Mouse (Mus musculus) layer of hippocampus, postnatal 10 days (tissue): Measurements from ENCODE around the gene Borcs5. TPM values are rescaled to one million over a fixed set of nuclear protein-coding genes. Genes with fewer than 3 reads are reported as not detected.

Experiments used
- DNase-seq, 2 experiments: peaks; one replicate each; pipeline ENCODE4 v3.0.0; 2021; ENCODE audit warnings: low spot score in 2 of 2
- total RNA-seq, 2 experiments: library from RNA; stranded (reverse); gene quantifications; 2 replicates each; pipeline ENCODE4 v1.2.3; 2021

Borcs5 gene
- total RNA-seq, 2 experiments from 2014 or later: 25.7 to 26.7 TPM

DNA sequence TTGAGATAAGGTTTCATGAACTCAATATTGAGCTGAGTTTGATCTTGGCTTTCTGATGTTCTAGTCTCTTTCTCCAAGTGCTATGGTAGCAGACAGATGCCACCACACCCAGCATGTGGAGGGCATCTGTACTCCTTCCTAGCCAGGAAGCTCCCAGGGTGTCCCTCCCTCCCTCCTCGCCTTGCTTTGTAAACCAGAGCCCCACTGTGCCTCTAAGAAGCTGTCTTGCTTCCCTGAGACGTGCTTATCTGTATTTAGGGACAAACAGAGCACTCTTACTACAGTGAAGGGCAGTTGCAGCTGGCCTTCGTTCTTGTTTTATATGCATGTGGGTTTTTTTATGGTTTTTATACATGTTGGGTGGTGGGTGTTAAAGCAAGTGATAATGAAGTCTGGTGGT, 74.0 kb downstream of the Borcs5 start:
- DNase-seq: no peak

DNA sequence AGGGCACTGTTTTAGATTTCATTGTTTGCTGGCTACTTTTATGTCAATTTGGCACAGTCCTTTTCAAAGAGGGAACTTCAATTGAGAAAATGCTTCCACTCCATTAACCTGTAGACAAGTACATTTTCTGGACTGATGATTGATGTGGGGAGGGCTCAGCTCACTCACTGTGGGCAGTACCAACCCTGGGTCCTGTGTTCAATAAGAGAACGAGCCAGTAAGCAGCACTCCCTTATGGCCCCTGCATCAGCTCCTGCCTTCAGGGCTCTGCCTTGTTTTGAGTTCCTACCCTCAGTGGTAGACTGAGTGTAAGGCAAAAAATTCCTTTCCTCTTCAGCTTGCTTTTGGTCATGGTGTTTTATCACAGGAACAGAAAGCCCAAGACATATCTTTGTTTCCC, 74.6 kb downstream of the Borcs5 start:
- DNase-seq: no peak

- DNase-seq: no peak
These were observed 76.9 kb downstream of the Borcs5 start for GRCm38 (mm10) chr6:134716168-134716587.

GRCm38 (mm10) chr6:134717886-134718667, 78.8 kb downstream of the Borcs5 start:
- no peak for DNase-seq

DNA sequence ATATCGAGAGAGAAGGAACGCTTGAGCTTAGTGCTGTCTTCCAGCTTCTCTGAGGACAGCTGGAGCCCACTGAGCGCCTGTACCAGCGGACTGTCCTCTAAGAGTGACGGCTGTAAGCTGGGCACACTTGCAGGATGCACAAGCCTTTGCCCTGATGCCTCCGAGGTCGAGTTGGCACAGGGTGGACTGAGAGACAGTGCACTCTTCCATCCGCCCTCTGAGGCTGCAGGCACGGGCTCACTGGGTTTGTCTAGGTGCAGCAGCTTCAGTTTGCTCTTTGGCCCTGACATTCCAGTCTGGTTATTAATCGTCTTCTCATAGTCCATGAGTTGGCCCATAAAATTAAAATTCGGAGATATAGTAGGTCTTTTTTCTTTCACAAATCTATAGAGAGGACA, 79.4 kb downstream of the Borcs5 start:
- DNase-seq: no peak

DNA sequence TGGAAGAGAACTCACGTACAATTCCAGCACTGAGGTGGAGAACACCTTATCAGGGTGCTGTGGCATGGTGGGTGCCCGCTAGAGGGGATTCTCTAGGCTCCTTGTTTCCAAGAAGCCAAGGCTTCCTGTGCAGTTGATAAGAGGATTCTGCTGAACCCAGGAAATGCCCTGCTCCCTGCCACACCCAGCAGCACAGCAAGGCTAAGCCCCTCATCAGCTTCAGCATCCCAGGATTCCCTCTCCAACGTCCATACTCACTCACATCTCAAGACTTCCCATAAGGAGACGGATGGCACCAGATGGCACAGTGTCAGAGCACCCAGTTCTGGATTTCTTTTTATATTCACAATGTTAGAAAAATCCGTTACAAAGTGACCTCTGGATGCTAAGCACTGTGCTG, 79.8 kb downstream of the Borcs5 start:
- no peak for DNase-seq

DNA sequence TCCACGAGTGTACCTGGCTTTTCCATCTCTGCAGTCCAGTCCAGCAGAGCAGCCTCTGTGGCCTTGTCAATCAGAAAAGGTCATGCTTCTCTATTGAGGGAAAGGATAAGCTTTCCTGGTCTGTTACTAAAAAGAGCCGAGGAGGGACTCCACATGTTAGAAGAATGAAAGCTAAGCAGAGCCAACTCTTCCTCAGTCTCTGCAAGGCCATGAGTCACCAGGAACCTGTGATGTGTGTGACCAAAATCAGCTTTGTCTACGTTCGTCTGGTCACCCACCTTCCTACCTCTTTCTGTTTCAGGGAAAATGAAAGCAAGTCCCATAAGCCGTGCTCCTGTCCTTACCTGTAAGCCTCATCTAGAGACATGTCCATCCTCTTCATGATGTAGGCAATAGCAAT, 80.8 kb downstream of the Borcs5 start:
- no peak for DNase-seq

- no peak for DNase-seq
These were observed 82.5 kb downstream of the Borcs5 start for GRCm38 (mm10) chr6:134721729-134722269.

DNA sequence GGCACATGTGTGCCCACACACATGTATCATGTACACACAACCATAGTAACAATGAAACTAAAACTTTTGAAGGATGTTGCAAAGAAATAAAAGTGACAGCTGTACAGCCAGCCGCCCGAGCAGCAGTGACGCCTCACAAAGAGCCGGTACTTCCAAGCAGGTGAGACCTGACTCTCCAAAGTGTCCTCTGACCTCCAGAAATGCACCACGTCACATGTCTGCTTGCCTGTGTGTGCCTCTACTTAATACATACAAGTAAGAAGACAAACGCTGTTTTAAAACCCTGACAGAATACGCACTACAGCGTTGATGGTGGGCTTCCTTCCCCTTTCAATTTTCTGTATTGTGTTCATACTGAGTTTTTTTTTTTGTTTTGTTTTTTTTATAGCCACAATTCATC, 83.6 kb downstream of the Borcs5 start:
- no peak for DNase-seq

GRCm38 (mm10) chr6:134723326-134723725, 84.0 kb downstream of the Borcs5 start:
- DNase-seq: no peak

DNA sequence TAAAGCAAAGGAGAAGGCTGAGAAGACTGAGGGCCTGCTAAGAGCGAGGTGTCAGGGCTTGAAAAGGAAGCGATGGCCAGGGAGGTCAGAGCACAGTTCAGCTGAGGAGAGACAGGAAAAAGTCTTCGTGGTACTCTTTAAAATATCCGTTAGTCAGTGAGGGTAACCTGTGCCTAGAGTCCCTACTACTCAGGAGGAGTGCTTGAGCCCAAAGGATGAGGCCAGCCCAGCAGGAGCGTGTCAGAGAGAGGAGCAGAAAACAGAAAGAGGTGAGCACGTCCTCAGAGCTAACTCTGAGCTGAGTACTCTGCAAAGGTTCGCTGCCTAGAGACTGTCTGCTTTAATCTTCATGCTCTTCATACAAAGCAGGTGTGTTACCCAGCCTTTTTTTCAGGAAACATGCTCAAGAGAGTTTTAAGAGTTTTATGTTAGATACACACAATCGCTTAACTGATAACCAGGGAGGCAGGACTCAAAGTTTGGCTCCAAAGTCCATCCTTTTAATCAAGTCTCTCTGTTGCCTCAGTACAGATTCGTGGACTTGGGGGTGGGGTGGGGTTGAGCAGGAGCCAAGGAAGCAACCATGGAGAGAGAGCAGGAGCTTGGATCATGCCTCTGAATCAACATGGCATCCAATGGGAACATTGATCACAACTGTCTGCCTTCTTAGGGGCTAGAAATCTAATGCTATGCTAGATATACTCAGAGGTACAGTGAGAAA, 84.7 kb downstream of the Borcs5 start:
- no peak for DNase-seq

- no peak for DNase-seq
These were observed 86.1 kb downstream of the Borcs5 start for GRCm38 (mm10) chr6:134725406-134725805.

- DNase-seq: no peak
These were observed 91.7 kb downstream of the Borcs5 start for GRCm38 (mm10) chr6:134730978-134731377.

DNA sequence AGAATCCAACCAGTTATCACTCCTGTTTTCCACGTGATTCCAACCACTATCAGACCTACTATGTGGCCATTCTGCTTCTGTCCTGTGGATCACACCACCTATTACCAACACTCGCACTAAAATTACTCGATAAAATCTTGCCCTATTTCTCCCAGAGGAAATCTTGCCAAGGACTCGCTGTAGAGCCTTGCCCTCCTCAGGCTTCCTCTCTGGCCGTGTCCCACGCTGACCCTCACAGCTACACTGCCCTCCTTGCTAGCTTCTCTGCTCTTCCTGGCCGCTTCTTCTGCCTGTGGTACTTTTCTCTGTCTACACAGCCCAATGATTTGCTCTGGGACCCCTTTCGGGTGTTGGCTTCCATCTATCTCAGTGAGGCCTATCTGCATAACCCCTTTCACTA, 93.5 kb downstream of the Borcs5 start:
- no peak for DNase-seq

DNA sequence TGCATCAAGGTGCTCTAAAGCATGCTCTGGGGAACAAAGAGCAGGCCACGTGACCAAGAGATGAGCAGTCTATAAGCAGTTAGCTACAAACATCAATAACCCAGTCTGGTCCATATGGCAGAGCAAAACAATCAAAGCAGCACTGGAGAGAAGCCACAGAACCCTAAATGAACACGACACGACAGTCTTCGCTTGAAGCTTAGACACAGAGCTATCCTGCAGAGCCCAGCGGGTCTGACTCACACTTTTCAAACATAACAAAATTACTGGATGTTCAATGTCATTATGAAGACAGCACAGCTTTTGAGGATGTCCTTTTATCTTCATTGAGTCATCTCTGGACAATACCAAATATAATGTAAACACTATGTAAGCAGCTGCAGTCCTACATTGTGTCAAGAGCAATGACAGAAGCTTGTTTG, 94.5 kb downstream of the Borcs5 start:
- DNase-seq: no peak

DNA sequence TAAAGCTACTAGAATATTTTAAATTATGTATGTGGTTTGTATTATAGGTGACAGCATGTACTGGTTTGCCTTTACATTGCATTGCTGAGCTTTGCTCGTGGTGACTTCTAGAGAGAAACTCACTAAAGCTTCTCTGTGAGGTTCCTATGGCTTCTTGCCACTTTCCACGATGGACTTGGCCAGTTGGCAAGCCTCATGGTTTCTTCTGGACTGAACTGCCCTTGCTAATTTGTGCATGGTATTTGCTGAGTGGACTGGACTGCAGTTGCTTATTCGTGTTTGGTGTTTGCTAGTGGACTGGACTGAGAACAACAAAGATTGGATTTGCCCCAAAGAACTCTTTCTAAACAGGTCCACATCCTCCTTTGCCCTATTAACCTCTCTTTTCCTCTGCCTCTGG, 97.5 kb downstream of the Borcs5 start:
- DNase-seq: no peak

GRCm38 (mm10) chr6:134743568-134743967, 104.3 kb downstream of the Borcs5 start:
- no peak for DNase-seq

DNA sequence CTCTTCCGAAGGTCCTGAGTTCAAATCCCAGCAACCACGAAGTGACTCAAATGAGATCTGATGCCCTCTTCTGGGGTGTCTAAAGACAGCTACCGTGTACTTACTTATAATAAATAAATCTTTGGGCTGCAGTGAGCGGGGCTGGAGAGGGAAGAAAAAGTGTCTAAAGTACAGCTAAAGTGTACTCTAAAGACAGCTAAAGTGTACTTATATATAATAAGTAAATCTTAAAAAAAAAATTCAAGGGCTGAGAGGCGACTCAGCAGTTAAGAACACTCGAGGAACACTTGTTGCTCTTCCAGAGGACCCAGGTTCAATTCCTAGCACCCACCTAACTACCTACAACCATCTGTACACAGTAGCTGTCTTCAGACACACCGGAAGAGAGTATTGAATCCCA, 106.6 kb downstream of the Borcs5 start:
- DNase-seq: no peak

- DNase-seq: no peak
These were observed 108.8 kb downstream of the Borcs5 start for GRCm38 (mm10) chr6:134748126-134748525.

GRCm38 (mm10) chr6:134751087-134751486, 111.8 kb downstream of the Borcs5 start:
- no peak for DNase-seq

DNA sequence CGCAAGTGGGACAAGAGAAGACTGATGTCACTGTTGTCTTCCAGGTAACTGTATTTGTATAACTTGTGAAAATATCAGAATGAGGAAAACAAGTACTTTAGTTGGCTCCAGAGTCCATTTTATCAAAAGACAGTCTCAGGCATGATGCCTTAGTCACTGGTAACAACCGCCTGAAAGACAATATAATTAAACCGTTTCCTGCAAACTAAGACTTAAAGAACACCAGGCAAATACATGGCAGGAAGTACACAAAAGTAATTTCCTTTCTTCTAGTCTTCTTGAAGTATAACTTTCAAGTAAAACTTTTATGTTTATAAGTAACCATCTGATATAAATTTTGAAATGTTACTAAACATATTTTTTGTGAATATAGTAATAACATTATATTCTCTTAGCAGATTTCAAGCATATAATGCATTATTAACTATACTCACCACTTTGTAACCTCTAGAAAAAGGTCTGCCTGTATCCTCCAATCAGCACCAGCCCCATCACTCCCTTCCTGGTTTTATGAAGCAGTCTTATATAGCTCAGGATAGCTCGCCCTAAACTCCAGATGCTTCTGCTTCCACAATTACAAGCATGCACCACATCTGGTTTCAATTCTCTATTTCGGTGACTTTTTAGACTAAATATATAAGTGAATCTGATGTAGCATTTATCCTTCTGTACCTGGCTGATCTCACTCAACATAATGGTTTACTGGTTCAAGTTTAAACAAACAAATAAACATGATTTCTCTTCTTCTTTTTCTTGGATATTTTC, 112.8 kb downstream of the Borcs5 start:
- no peak for DNase-seq

- no peak for DNase-seq
These were observed 114.1 kb downstream of the Borcs5 start for GRCm38 (mm10) chr6:134753412-134753811.
